Mouse (Mus musculus) heart, embryonic 10.5 days (tissue): Measurements from ENCODE around the gene Cmip. TPM values are rescaled to one million over a fixed set of nuclear protein-coding genes. Genes with fewer than 3 reads are reported as not detected.

Experiments
- DNase-seq: peaks from one replicate; pipeline ENCODE4 v3.0.0-alpha.2; 2017; ENCODE audit warnings: low spot score
- H3K27ac ChIP-seq: fragments of 300-500 bp; sonication (generic); 2 replicates; pipeline ENCODE4 v1.5.1; 2016; ENCODE audit warnings: mild to moderate bottlenecking
- H3K27me3 ChIP-seq: fragments of 300-500 bp; sonication (generic); 2 replicates; pipeline ENCODE4 v1.6.1; 2016; ENCODE audit warnings: mild to moderate bottlenecking; ENCODE audit not compliant: poor library complexity, insufficient read depth, severe bottlenecking
- H3K36me3 ChIP-seq: fragments of 300-500 bp; sonication (generic); 2 replicates; pipeline ENCODE4 v1.6.1; 2016; ENCODE audit warnings: mild to moderate bottlenecking, moderate library complexity
- H3K4me1 ChIP-seq: fragments of 300-500 bp; sonication (generic); 2 replicates; pipeline ENCODE4 v1.6.1; 2016; ENCODE audit warnings: mild to moderate bottlenecking
- H3K4me3 ChIP-seq: fragments of 300-500 bp; sonication (generic); 2 replicates; pipeline ENCODE4 v1.5.1; 2016; ENCODE audit warnings: mild to moderate bottlenecking, moderate library complexity
- H3K9me3 ChIP-seq: fragments of 300-500 bp; sonication (generic); 2 replicates; pipeline ENCODE4 v1.6.1; 2016; ENCODE audit warnings: mild to moderate bottlenecking, moderate library complexity
- WGBS: fragments of 180-500 bp; shearing (Covaris S2); methylation state at CpG from one replicate; pipeline ENCODE4 v1.1.7; 2016; 5-methylcytosine and 5-hydroxymethylcytosine counted together
- microRNA-seq: library from miRNA; unstranded; fragments of <30 nt; microRNA quantifications from one replicate; pipeline ENCODE4, GENCODE M21; 2017
- polyA plus RNA-seq: library from polyadenylated mRNA; unstranded; fragments of >200 nt; fragmentation: Nextera tagmentation; extraction: Ambion mirVana; gene quantifications from 2 replicates; pipeline ENCODE4 v1.2.1, GENCODE M21; 2016

The Cmip gene
- polyA plus RNA-seq, 1 experiment from 2014 or later, result 8.3 TPM

DNA sequence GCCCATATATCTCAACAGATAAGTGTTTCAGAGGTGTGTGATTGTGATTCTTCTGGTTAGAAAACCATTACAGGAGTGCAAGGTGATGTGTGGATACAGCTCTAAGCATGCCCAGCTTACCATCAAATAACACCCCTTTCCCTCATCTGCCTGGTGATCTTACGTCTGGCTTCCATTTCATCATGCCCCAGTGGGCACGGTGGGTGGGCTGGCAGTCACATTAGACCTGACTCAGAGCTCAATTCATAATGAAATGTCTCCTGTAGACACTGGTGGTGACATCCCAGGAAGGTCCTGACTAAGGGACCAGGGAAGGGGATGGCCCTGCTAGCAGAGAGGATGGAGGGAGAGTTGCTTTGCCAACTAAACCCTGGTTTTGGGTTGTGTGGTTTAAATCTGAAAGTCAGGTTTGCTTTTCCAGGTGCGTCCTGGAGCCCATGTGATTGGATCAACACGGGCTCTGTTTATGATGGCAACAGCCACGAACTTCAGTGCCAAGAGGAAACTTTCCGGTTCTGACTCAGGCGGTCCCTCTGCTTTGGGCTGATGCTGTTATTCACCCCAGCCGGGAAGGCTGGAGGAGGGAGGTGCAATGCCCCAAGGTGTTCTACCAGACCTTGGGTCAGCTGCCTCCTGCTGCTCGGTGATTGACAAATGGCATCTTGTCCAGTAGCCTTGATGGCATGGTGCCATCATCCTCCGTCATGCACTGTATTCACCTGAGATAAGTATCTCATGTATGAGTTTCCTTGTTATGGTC is 231.6 kb downstream of the Cmip start:
- H3K36me3 ChIP-seq, result no peaks in the 10 kb centered on the region
- peaks cover 3% of the 10 kb centered on the region for H3K4me1 ChIP-seq
- 73% methylated on average over 10 of the region's 10 CpGs for WGBS
- peaks cover 10% of the 10 kb centered on the region; the same call in 1 of the 2 replicates for H3K27me3 ChIP-seq
- H3K9me3 ChIP-seq, result no peaks in the 10 kb centered on the region
- DNase-seq, result no peak
- no peak overlapping the region for H3K27ac ChIP-seq
- no peak overlapping the region for H3K4me3 ChIP-seq

- H3K4me3 ChIP-seq, result no peak overlapping the region
- WGBS, result 14% methylated on average over 9 of the region's 9 CpGs
- H3K4me1 ChIP-seq, result peaks cover 18% of the 10 kb centered on the region
- no peaks in the 10 kb centered on the region for H3K36me3 ChIP-seq
- no peaks in the 10 kb centered on the region for H3K9me3 ChIP-seq
- H3K27me3 ChIP-seq, result peaks cover 42% of the 10 kb centered on the region
- DNase-seq, result no peak
- no peak overlapping the region for H3K27ac ChIP-seq
Observed at GRCm38 (mm10) chr8:117493543-117493942, 236.7 kb downstream of the Cmip start.

GRCm38 (mm10) chr8:117494874-117495273 is 238.0 kb downstream of the Cmip start:
- DNase-seq, result no peak
- peaks cover 26% of the 10 kb centered on the region for H3K4me1 ChIP-seq
- no peak overlapping the region for H3K27ac ChIP-seq
- H3K9me3 ChIP-seq, result no peaks in the 10 kb centered on the region
- no peak overlapping the region for H3K4me3 ChIP-seq
- no peaks in the 10 kb centered on the region for H3K36me3 ChIP-seq
- WGBS, result 66% methylated on average over 2 of the region's 2 CpGs
- peaks cover 51% of the 10 kb centered on the region for H3K27me3 ChIP-seq

DNA sequence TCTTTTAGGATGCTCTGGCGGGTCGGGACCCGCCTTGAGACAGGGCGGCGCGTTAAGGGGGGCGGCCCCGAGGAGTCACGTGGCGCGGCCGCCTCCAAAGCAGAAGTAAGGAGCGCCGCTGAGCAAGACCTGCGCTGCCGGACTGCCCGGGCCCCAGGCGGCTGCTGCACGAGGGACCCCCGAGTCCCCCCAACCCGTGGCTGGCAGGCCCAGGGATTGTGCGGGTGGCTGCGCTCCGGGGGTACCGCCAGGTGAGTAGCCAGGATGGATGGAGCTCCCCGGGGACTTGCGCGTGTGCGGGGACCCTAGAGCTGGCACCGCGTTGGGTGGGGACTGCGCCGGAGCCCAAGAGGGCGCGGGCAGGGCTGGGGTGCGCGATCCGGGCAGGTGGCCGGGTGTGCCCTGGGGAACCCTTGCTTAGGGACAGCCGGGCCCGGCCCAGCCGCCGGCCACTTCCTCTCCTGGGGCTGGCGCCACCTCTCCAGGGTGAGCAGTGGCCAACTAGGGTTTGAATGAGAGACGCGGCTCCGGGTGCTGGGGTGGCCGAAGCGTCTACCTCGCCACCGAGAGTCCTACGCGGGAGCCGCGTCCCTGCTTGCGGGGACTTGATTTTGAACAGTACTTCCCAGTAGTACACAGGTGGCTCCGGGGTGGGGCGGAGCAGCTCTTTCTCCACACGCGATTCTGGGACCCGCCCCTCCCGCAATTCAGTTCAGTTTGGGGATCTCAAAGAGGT is 241.5 kb downstream of the Cmip start, which contains the start of gene Plcg2:
Gene Plcg2, plus strand, starts transcription at position 113 of the 736 bp plus-strand sequence.
- Histone ChIP-seq H3K4me1 (peaks cover 33% of the 10 kb centered on the region), H3K36me3 (no peaks in the 10 kb centered on the region), H3K9me3 (no peaks in the 10 kb centered on the region), H3K4me3 (peak within 1 kb of the TSS; percentile 79), H3K27ac (peak within 1 kb of the TSS; percentile 82), H3K27me3 (peaks cover 41% of the 10 kb centered on the region)
- WGBS, result 1% methylated on average over 62 of the region's 62 CpGs
- DNase-seq, result no peak

DNA sequence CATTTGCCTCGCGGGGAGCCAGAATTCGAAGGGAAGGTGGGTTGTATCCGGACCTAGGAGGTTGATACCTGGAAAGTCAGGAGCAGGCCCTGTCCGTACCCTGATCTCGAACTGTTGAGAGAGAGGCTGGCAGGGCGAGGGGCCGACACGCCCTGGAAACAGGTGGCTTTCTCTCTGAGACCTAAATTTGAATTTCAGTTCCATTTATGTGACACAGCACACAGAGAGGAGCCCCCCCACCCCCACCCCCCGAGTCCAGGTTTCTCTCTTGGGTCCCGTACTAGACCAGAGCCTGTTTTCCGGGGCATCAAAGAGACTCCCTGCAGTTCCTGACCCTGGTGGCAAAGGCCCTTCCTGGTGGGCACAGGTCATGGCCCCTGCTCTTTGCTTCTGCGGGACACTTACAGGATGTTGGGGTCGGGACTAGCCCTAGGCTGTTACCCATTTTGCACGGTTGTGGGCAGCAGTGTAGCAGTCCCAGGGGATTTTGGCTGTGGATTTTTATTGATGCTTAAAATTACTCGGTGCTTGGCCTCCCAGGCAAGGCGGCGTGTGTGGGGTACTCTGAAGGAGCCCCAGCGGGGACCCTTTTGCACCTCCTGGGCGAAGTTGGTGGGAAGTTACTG is 242.2 kb downstream of the Cmip start:
- peaks cover 35% of the 10 kb centered on the region for H3K27me3 ChIP-seq
- H3K9me3 ChIP-seq, result no peaks in the 10 kb centered on the region
- H3K27ac ChIP-seq, result peak overlapping the region; percentile 82
- WGBS, result 13% methylated on average over 20 of the region's 20 CpGs
- H3K36me3 ChIP-seq, result no peaks in the 10 kb centered on the region
- H3K4me3 ChIP-seq, result peak overlapping the region; percentile 79
- H3K4me1 ChIP-seq, result peaks cover 26% of the 10 kb centered on the region
- no peak for DNase-seq

DNA sequence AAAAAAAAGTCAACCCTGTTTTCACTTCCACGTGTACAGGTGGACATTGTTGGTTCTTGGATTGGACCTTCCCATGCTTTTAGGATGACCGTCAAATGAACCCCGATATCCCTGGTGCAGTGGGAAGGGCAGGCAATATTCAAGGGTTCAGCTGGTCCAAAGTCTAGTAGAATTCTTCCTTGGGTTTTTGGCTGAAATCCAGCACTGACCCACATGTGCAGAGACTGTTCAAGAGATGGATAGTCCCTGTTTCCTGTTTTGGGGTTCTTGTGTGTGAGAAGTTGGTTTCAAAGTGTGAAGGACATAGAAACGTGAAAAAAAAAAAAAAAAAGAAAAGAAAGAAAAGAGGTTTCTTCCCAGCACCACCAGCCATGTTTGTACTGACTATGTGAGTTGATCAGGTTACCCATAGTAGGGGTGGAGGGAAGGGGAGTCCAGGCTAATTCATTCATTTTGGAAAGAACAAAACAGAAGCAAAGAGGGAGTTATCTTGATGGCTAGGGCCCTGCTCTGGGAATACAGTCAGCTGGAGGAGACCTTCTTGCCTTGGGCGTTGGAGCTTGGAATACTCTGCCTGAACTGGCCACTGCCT is 243.5 kb downstream of the Cmip start:
- no peak overlapping the region for H3K4me3 ChIP-seq
- 71% methylated on average over 5 of the region's 5 CpGs for WGBS
- H3K36me3 ChIP-seq, result no peaks in the 10 kb centered on the region
- H3K4me1 ChIP-seq, result peaks cover 26% of the 10 kb centered on the region
- peaks cover 30% of the 10 kb centered on the region for H3K27me3 ChIP-seq
- no peaks in the 10 kb centered on the region for H3K9me3 ChIP-seq
- H3K27ac ChIP-seq, result no peak overlapping the region
- DNase-seq, result no peak

DNA sequence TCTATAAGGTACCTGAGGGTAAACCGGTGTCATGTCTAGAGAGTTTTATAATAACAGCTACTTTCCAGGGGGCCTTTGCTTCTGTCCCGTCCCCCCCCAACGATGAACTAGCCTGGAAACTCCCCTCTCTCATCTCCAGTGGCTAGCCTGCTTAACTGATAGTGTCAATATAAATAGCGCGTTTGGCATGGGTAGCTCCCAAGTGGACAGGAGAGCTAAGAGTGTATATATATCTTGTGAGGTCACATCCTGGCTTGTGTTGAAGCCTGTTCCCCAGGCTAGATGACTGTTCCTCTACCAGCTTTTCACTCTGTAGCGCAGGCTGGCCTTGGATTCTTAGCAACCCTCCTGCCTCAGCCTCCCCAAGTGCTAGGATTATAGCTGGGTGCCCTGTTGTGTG is 244.5 kb downstream of the Cmip start:
- Histone ChIP-seq H3K27ac (no peak overlapping the region), H3K27me3 (peaks cover 30% of the 10 kb centered on the region), H3K4me1 (peaks cover 26% of the 10 kb centered on the region), H3K36me3 (no peaks in the 10 kb centered on the region), H3K9me3 (no peaks in the 10 kb centered on the region), H3K4me3 (no peak overlapping the region)
- WGBS, result 62% methylated on average over 6 of the region's 6 CpGs
- DNase-seq, result no peak

GRCm38 (mm10) chr8:117503405-117504069 is 246.7 kb downstream of the Cmip start:
- H3K4me3 ChIP-seq, result no peak overlapping the region
- H3K9me3 ChIP-seq, result no peaks in the 10 kb centered on the region
- no peak overlapping the region for H3K27ac ChIP-seq
- no peak for DNase-seq
- H3K27me3 ChIP-seq, result peaks cover 14% of the 10 kb centered on the region
- peaks cover 18% of the 10 kb centered on the region for H3K4me1 ChIP-seq
- no peaks in the 10 kb centered on the region for H3K36me3 ChIP-seq
- WGBS, result 65% methylated on average over 13 of the region's 13 CpGs

GRCm38 (mm10) chr8:117507703-117508102 is 250.8 kb downstream of the Cmip start:
- H3K36me3 ChIP-seq, result no peaks in the 10 kb centered on the region
- H3K4me1 ChIP-seq, result no peaks in the 10 kb centered on the region
- H3K27ac ChIP-seq, result no peak overlapping the region
- 75% methylated on average over 8 of the region's 8 CpGs for WGBS
- H3K27me3 ChIP-seq, result 0 out of 2 replicates have a peak, but pooled peaks cover 5% of the 10 kb centered on the region
- no peaks in the 10 kb centered on the region; the same call in 1 of the 2 replicates for H3K9me3 ChIP-seq
- DNase-seq, result no peak
- H3K4me3 ChIP-seq, result no peak overlapping the region

Small RNA genes lying within 50 kb of the gene (microRNA-seq; reads per million reads assigned to microRNA genes)
- gene Mir7077 (not detected), gene Mir7078 (not detected)

Other genes starting within 250 kb of the Cmip start
- gene Pkd1l2, start 174.6 kb upstream of the Cmip start, polyA plus RNA-seq, result 0.03 TPM in 1 of 2 replicates, not detected in the other
- gene Bco1, start 161.2 kb upstream of the Cmip start, polyA plus RNA-seq, result 0.14 and 2.8 TPM in 2 replicates
- gene Gan, start 98.9 kb upstream of the Cmip start, polyA plus RNA-seq, result 1.9 TPM in 2 replicates
- gene Plcg2, start 241.2 kb downstream of the Cmip start, polyA plus RNA-seq, result 6.8 and 8.3 TPM in 2 replicates